Mouse (Mus musculus): ENCODE data around the gene Gm47289. TPM values are rescaled to one million over a fixed set of nuclear protein-coding genes. Genes with fewer than 3 reads are reported as not detected.

Gene Gm47289
- polyA plus RNA-seq, 1 experiment from 2014 or later, result not detected

GRCm38 (mm10) chr9:119192202-119192990 lies 33.4 kb downstream of the Gm47289 start:
- Histone ChIP-seq H3K9ac (ENCODE audit: low read depth, low read length) (no peak overlapping the region), H3K4me2 (ENCODE audit: low read depth, low read length) (no peak overlapping the region), H3K4me3 (ENCODE audit: low read length) (no peak overlapping the region), H3K27ac (ENCODE audit: low read length) (no peak overlapping the region), H3K4me1 (ENCODE audit: control insufficient read depth, insufficient read depth, low read length) (no peaks in the 10 kb centered on the region), H3K36me3 (ENCODE audit: control insufficient read depth, insufficient read depth, low read length) (no peaks in the 10 kb centered on the region), H3K27me3 (replicated peaks; ENCODE audit: control insufficient read depth, insufficient read depth, low read length) (no peaks in the 10 kb centered on the region), H3K9me3 (ENCODE audit: control insufficient read depth, low read length) (no peaks in the 10 kb centered on the region)
- 33% methylated on average over 11 of the region's 11 CpGs for whole genome bisulfite sequencing
- ATAC-seq, result peak; percentile 75

GRCm38 (mm10) chr9:119199151-119199861 lies 40.3 kb downstream of the Gm47289 start:
- no peaks in the 10 kb centered on the region for H3K36me3 ChIP-seq (ENCODE audit: control insufficient read depth, insufficient read depth, low read length)
- no peak overlapping the region for H3K4me2 ChIP-seq (ENCODE audit: low read depth, low read length)
- H3K27me3 ChIP-seq (replicated peaks; ENCODE audit: control insufficient read depth, insufficient read depth, low read length), result no peaks in the 10 kb centered on the region
- H3K4me1 ChIP-seq (ENCODE audit: control insufficient read depth, insufficient read depth, low read length), result no peaks in the 10 kb centered on the region
- no peak overlapping the region for H3K27ac ChIP-seq (ENCODE audit: low read length)
- no peak for ATAC-seq
- no peak overlapping the region for H3K4me3 ChIP-seq (ENCODE audit: low read length)
- no peak overlapping the region for H3K9ac ChIP-seq (ENCODE audit: low read depth, low read length)
- no peaks in the 10 kb centered on the region; the same call in 1 of the 2 replicates for H3K9me3 ChIP-seq (ENCODE audit: control insufficient read depth, low read length)
- 79% methylated on average over 10 of the region's 10 CpGs for WGBS

GRCm38 (mm10) chr9:119201653-119202052 lies 42.7 kb downstream of the Gm47289 start:
- Histone ChIP-seq H3K4me2 (ENCODE audit: low read depth, low read length) (no peak overlapping the region), H3K36me3 (ENCODE audit: control insufficient read depth, insufficient read depth, low read length) (no peaks in the 10 kb centered on the region), H3K4me3 (ENCODE audit: low read length) (no peak overlapping the region), H3K4me1 (ENCODE audit: control insufficient read depth, insufficient read depth, low read length) (no peaks in the 10 kb centered on the region), H3K27ac (ENCODE audit: low read length) (no peak overlapping the region), H3K9ac (ENCODE audit: low read depth, low read length) (no peak overlapping the region), H3K9me3 (ENCODE audit: control insufficient read depth, low read length) (no peaks in the 10 kb centered on the region; the same call in 1 of the 2 replicates), H3K27me3 (replicated peaks; ENCODE audit: control insufficient read depth, insufficient read depth, low read length) (no peaks in the 10 kb centered on the region)
- WGBS, result 82% methylated on average over 5 of the region's 5 CpGs
- ATAC-seq, result no peak

DNA sequence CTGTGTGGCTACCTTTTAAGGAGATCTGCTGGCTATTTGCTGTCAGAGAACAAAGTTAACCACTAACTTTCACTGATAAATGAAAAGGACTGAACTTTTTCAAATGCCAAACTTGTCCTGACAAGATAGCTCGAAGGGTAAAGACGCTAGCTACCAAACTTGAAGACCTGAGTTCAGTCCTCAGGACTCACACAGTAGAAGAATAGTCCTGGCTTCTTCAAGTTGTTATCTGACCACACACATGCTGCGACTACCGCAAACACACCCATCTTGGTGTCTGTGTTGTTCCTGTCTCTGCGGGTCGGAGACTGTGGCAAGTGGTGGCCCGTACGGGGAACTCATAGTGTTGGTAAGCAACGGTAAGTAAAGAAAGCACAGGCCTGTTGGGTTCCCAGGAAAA lies 44.7 kb downstream of the Gm47289 start:
- H3K4me3 ChIP-seq (ENCODE audit: low read length), result no peak overlapping the region
- H3K27ac ChIP-seq (ENCODE audit: low read length), result no peak overlapping the region
- WGBS, result 97% methylated on average over 9 of the region's 9 CpGs
- no peak overlapping the region for H3K4me2 ChIP-seq (ENCODE audit: low read depth, low read length)
- no peaks in the 10 kb centered on the region for H3K27me3 ChIP-seq (replicated peaks; ENCODE audit: control insufficient read depth, insufficient read depth, low read length)
- no peak for ATAC-seq
- no peaks in the 10 kb centered on the region for H3K36me3 ChIP-seq (ENCODE audit: control insufficient read depth, insufficient read depth, low read length)
- H3K9ac ChIP-seq (ENCODE audit: low read depth, low read length), result no peak overlapping the region
- H3K9me3 ChIP-seq (ENCODE audit: control insufficient read depth, low read length), result no peaks in the 10 kb centered on the region; the same call in 1 of the 2 replicates
- no peaks in the 10 kb centered on the region for H3K4me1 ChIP-seq (ENCODE audit: control insufficient read depth, insufficient read depth, low read length)

DNA sequence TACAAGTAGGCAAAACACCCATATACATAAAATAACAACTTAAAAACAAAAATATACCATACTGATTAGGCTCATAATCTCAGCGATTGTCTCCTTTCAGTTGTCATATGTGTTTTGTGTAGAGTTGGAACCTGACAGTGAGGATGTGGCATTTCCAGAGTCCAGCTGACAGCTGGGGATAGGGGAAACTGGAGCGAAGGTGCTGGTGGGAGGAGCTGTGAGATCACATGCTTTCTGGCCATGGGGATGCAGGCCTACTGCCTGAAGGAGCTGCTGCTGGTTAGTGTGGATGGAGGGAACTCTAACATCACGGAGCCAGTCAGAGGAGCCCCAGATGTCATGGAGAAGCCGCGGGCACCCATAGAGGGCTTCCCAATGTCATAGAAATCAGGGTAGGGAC lies 46.8 kb downstream of the Gm47289 start:
- H3K9ac ChIP-seq (ENCODE audit: low read depth, low read length), result no peak overlapping the region
- no peaks in the 10 kb centered on the region for H3K27me3 ChIP-seq (replicated peaks; ENCODE audit: control insufficient read depth, insufficient read depth, low read length)
- H3K27ac ChIP-seq (ENCODE audit: low read length), result no peak overlapping the region
- H3K9me3 ChIP-seq (ENCODE audit: control insufficient read depth, low read length), result no peaks in the 10 kb centered on the region; the same call in 1 of the 2 replicates
- H3K4me1 ChIP-seq (ENCODE audit: control insufficient read depth, insufficient read depth, low read length), result no peaks in the 10 kb centered on the region
- no peak overlapping the region for H3K4me2 ChIP-seq (ENCODE audit: low read depth, low read length)
- no peak for ATAC-seq
- no peaks in the 10 kb centered on the region for H3K36me3 ChIP-seq (ENCODE audit: control insufficient read depth, insufficient read depth, low read length)
- WGBS, result 95% methylated on average over 5 of the region's 5 CpGs
- no peak overlapping the region for H3K4me3 ChIP-seq (ENCODE audit: low read length)

DNA sequence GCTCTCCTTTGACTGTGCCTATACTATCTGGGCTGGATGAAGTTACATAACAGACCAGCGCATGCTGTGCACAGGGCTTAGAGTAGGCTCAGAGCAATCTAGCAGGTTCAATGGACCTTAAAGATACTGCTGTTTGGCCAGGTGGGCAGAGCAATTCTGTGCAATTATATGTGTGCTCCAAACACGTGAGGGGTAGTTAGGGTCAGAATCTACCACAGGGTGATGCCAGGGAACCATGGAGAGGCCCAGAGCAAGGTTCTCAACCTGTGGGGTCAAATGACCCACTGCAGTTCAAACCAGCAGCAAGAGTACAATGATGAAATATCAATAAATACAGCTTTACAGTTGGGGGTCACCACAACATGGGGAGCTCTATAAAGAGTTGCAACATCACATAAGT lies 47.7 kb downstream of the Gm47289 start:
- Histone ChIP-seq H3K27me3 (replicated peaks; ENCODE audit: control insufficient read depth, insufficient read depth, low read length) (no peaks in the 10 kb centered on the region), H3K4me3 (ENCODE audit: low read length) (no peak overlapping the region), H3K4me1 (ENCODE audit: control insufficient read depth, insufficient read depth, low read length) (no peaks in the 10 kb centered on the region), H3K36me3 (ENCODE audit: control insufficient read depth, insufficient read depth, low read length) (no peaks in the 10 kb centered on the region), H3K27ac (ENCODE audit: low read length) (no peak overlapping the region), H3K9ac (ENCODE audit: low read depth, low read length) (no peak overlapping the region), H3K4me2 (ENCODE audit: low read depth, low read length) (no peak overlapping the region), H3K9me3 (ENCODE audit: control insufficient read depth, low read length) (no peaks in the 10 kb centered on the region; the same call in 1 of the 2 replicates)
- 82% methylated on average over 2 of the region's 2 CpGs for WGBS
- no peak for ATAC-seq

DNA sequence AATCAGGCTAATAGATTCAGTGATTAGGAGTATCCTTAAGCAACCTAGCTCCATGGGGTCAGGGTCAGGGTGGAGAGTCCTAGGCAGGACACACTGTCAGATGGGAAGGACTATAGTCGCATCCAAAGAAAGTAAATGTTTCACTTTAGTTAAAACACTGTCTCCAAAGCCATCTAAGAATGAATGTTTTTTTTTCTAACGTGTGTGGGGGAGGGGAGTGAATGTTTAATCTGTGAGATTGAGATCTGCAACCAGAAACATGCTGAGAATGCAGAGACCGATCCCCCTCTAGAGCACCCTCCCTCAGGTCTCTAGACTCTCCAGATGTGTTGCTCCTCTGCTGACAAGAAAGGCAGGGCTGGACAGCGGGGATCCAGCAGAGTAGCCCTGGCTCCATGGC lies 48.2 kb downstream of the Gm47289 start:
- 49% methylated on average over 4 of the region's 4 CpGs for WGBS
- H3K4me3 ChIP-seq (ENCODE audit: low read length), result no peak overlapping the region
- H3K27ac ChIP-seq (ENCODE audit: low read length), result no peak overlapping the region
- no peaks in the 10 kb centered on the region for H3K36me3 ChIP-seq (ENCODE audit: control insufficient read depth, insufficient read depth, low read length)
- ATAC-seq, result no peak
- no peaks in the 10 kb centered on the region for H3K27me3 ChIP-seq (replicated peaks; ENCODE audit: control insufficient read depth, insufficient read depth, low read length)
- H3K9ac ChIP-seq (ENCODE audit: low read depth, low read length), result no peak overlapping the region
- no peak overlapping the region for H3K4me2 ChIP-seq (ENCODE audit: low read depth, low read length)
- no peaks in the 10 kb centered on the region for H3K4me1 ChIP-seq (ENCODE audit: control insufficient read depth, insufficient read depth, low read length)
- no peaks in the 10 kb centered on the region; the same call in 1 of the 2 replicates for H3K9me3 ChIP-seq (ENCODE audit: control insufficient read depth, low read length)

GRCm38 (mm10) chr9:119208998-119209397 lies 50.0 kb downstream of the Gm47289 start, which contains the start of gene Slc22a13:
Gene Slc22a13 (minus strand): TSS chr9:119209098.
- Histone ChIP-seq H3K9me3 (ENCODE audit: control insufficient read depth, low read length) (no peaks in the 10 kb centered on the region; the same call in 1 of the 2 replicates), H3K27me3 (replicated peaks; ENCODE audit: control insufficient read depth, insufficient read depth, low read length) (no peaks in the 10 kb centered on the region), H3K4me1 (ENCODE audit: control insufficient read depth, insufficient read depth, low read length) (no peaks in the 10 kb centered on the region), H3K4me3 (ENCODE audit: low read length) (no peak within 1 kb of the TSS), H3K4me2 (ENCODE audit: low read depth, low read length) (no peak within 1 kb of the TSS), H3K36me3 (ENCODE audit: control insufficient read depth, insufficient read depth, low read length) (no peaks in the 10 kb centered on the region), H3K27ac (ENCODE audit: low read length) (no peak within 1 kb of the TSS), H3K9ac (ENCODE audit: low read depth, low read length) (no peak within 1 kb of the TSS)
- ATAC-seq, result no peak
- 95% methylated on average over 4 of the region's 4 CpGs for WGBS
